Mouse (Mus musculus) spleen, adult 2 months (tissue): ENCODE data around the gene Aco1.

Source experiments
- CTCF ChIP-seq: fragments of 200-500 bp; IDR thresholded peaks from 2 replicates; pipeline ENCODE4 v1.5.1; 2011; ENCODE audit warnings: mild to moderate bottlenecking, inconsistent platforms; ENCODE audit not compliant: insufficient read depth, insufficient read length, insufficient replicate concordance; ENCODE audit errors: extremely low read depth
- POLR2A ChIP-seq: fragments of 200-500 bp; IDR thresholded peaks from 2 replicates; pipeline ENCODE4 v1.6.1; 2011; ENCODE audit warnings: low read depth, low read length, inconsistent platforms

- TF ChIP-seq CTCF (no peak), POLR2A (no peak)
Measured at GRCm38 (mm10) chr4:40181681-40182080, 38.8 kb downstream of the Aco1 start.
